Mouse (Mus musculus) liver, embryonic 12.5 days (tissue): ENCODE results near the gene Uvssa. TPM values are rescaled to one million over a fixed set of nuclear protein-coding genes. Genes with fewer than 3 reads are reported as not detected.
A peak's percentile ranks its signal among the peaks of the same experiment; 100 is the strongest.

Experiments used
- ATAC-seq: fragments of 200-750 bp; cut with Nextera tagmentation; 2 replicates; pipeline ENCODE4 v1.8.0; 2017; ENCODE audit warnings: moderate number of reproducible peaks, mild to moderate bottlenecking, moderate library complexity
- H3K27ac ChIP-seq: fragments of 300-500 bp; sonication (generic); 2 replicates; pipeline ENCODE4 v1.5.1; 2016; ENCODE audit warnings: mild to moderate bottlenecking
- H3K27me3 ChIP-seq: fragments of 300-500 bp; sonication (generic); replicated peaks from 2 replicates; pipeline ENCODE4 v1.6.1; 2016; ENCODE audit warnings: mild to moderate bottlenecking, moderate library complexity
- H3K36me3 ChIP-seq: fragments of 300-500 bp; sonication (generic); 2 replicates; pipeline ENCODE4 v1.6.1; 2016; ENCODE audit warnings: mild to moderate bottlenecking, moderate library complexity
- H3K4me1 ChIP-seq: fragments of 300-500 bp; sonication (generic); 2 replicates; pipeline ENCODE4 v1.6.1; 2016
- H3K4me2 ChIP-seq: fragments of 300-500 bp; sonication (generic); 2 replicates; pipeline ENCODE4 v1.6.1; 2016; ENCODE audit warnings: mild to moderate bottlenecking, moderate library complexity
- H3K4me3 ChIP-seq: fragments of 300-500 bp; sonication (generic); 2 replicates; pipeline ENCODE4 v1.5.1; 2016; ENCODE audit warnings: mild to moderate bottlenecking, moderate library complexity
- H3K9ac ChIP-seq: fragments of 300-500 bp; sonication (generic); 2 replicates; pipeline ENCODE4 v1.6.1; 2016; ENCODE audit warnings: mild to moderate bottlenecking, moderate library complexity
- H3K9me3 ChIP-seq: fragments of 300-500 bp; sonication (generic); replicated peaks from 2 replicates; pipeline ENCODE4 v1.6.1; 2016; ENCODE audit warnings: mild to moderate bottlenecking, moderate library complexity
- WGBS: fragments of 180-500 bp; shearing (Covaris S2); methylation state at CpG from one replicate; pipeline ENCODE4 v1.1.7; 2016; ENCODE audit not compliant: insufficient replicate concordance; 5-methylcytosine and 5-hydroxymethylcytosine counted together
- polyA plus RNA-seq: library from polyadenylated mRNA; unstranded; fragments of >200 nt; fragmentation: Nextera tagmentation; extraction: Ambion mirVana; gene quantifications from 2 replicates; pipeline ENCODE4 v1.2.1, GENCODE M21; 2016

The Uvssa gene
- polyA plus RNA-seq, 1 experiment from 2014 or later, result 3.6 TPM

- peaks cover 10% of the 10 kb centered on the region; the same call in 1 of the 2 replicates for H3K36me3 ChIP-seq
- H3K27ac ChIP-seq, result no peak overlapping the region
- H3K4me2 ChIP-seq, result no peak overlapping the region
- 85% methylated on average over 5 of the region's 5 CpGs for whole genome bisulfite sequencing
- H3K9ac ChIP-seq, result no peak overlapping the region
- H3K9me3 ChIP-seq, result no peaks in the 10 kb centered on the region
- H3K4me1 ChIP-seq, result peaks cover 50% of the 10 kb centered on the region
- no peaks in the 10 kb centered on the region for H3K27me3 ChIP-seq
- ATAC-seq, result no peak
- H3K4me3 ChIP-seq, result no peak overlapping the region
Measured at GRCm38 (mm10) chr5:33349205-33349604, 29.1 kb upstream of the Uvssa start.

- Histone ChIP-seq H3K27ac (no peak overlapping the region), H3K36me3 (peaks cover 8% of the 10 kb centered on the region; the same call in 1 of the 2 replicates), H3K4me2 (no peak overlapping the region), H3K4me1 (peaks cover 44% of the 10 kb centered on the region), H3K9ac (no peak overlapping the region), H3K9me3 (no peaks in the 10 kb centered on the region), H3K4me3 (no peak overlapping the region), H3K27me3 (no peaks in the 10 kb centered on the region)
- no peak for ATAC-seq
- WGBS, result 68% methylated on average over 4 of the region's 4 CpGs
Measured at GRCm38 (mm10) chr5:33349706-33350105, 28.6 kb upstream of the Uvssa start.

- 47% methylated on average over 3 of the region's 3 CpGs for WGBS
- ATAC-seq, result no peak
- Histone ChIP-seq H3K9me3 (no peaks in the 10 kb centered on the region), H3K27me3 (no peaks in the 10 kb centered on the region), H3K9ac (no peak overlapping the region), H3K27ac (no peak overlapping the region), H3K4me3 (no peak overlapping the region), H3K36me3 (no peaks in the 10 kb centered on the region), H3K4me1 (peaks cover 43% of the 10 kb centered on the region), H3K4me2 (0 out of 2 replicates have a peak overlapping the region, but pooled peaks have one; percentile 4)
Measured at GRCm38 (mm10) chr5:33351556-33352272, 26.6 kb upstream of the Uvssa start.

- Histone ChIP-seq H3K27me3 (no peaks in the 10 kb centered on the region), H3K4me2 (0 out of 2 replicates have a peak overlapping the region, but pooled peaks have one; percentile 4), H3K27ac (no peak overlapping the region), H3K4me1 (peaks cover 49% of the 10 kb centered on the region), H3K4me3 (no peak overlapping the region), H3K9ac (no peak overlapping the region), H3K36me3 (no peaks in the 10 kb centered on the region), H3K9me3 (no peaks in the 10 kb centered on the region)
- ATAC-seq, result no peak
- 58% methylated on average over 8 of the region's 8 CpGs for WGBS
Measured at GRCm38 (mm10) chr5:33352273-33352645, 26.1 kb upstream of the Uvssa start.

- Histone ChIP-seq H3K4me1 (peaks cover 56% of the 10 kb centered on the region), H3K4me3 (no peak overlapping the region), H3K9ac (no peak overlapping the region), H3K27me3 (no peaks in the 10 kb centered on the region), H3K4me2 (no peak overlapping the region), H3K36me3 (no peaks in the 10 kb centered on the region), H3K9me3 (no peaks in the 10 kb centered on the region), H3K27ac (no peak overlapping the region)
- WGBS, result 81% methylated on average over 3 of the region's 3 CpGs
- no peak for ATAC-seq
Measured at GRCm38 (mm10) chr5:33353011-33353410, 25.3 kb upstream of the Uvssa start.

GRCm38 (mm10) chr5:33357494-33357893 lies 20.9 kb upstream of the Uvssa start:
- Histone ChIP-seq H3K9ac (no peak overlapping the region), H3K4me1 (peaks cover 35% of the 10 kb centered on the region), H3K36me3 (peaks cover 42% of the 10 kb centered on the region), H3K4me3 (no peak overlapping the region), H3K9me3 (no peaks in the 10 kb centered on the region), H3K27ac (no peak overlapping the region), H3K27me3 (no peaks in the 10 kb centered on the region), H3K4me2 (no peak overlapping the region)
- WGBS, result 48% methylated on average over 1 of the region's 1 CpGs
- no peak for ATAC-seq

GRCm38 (mm10) chr5:33358467-33358866 lies 19.9 kb upstream of the Uvssa start:
- ATAC-seq, result no peak

GRCm38 (mm10) chr5:33363263-33363662 lies 15.1 kb upstream of the Uvssa start:
- WGBS, result 91% methylated on average over 5 of the region's 5 CpGs
- no peak for ATAC-seq
- Histone ChIP-seq H3K4me3 (no peak overlapping the region), H3K4me1 (peaks cover 3% of the 10 kb centered on the region; the same call in 1 of the 2 replicates), H3K9me3 (no peaks in the 10 kb centered on the region), H3K36me3 (peaks cover 98% of the 10 kb centered on the region), H3K27ac (no peak overlapping the region), H3K4me2 (no peak overlapping the region), H3K9ac (no peak overlapping the region), H3K27me3 (no peaks in the 10 kb centered on the region)

More at GRCm38 (mm10) chr5:33358467-33358866, 19.9 kb upstream of the Uvssa start:
- no peak overlapping the region for H3K4me3 ChIP-seq
- WGBS, result 82% methylated on average over 4 of the region's 4 CpGs
- H3K4me2 ChIP-seq, result no peak overlapping the region
- H3K36me3 ChIP-seq, result peaks cover 52% of the 10 kb centered on the region
- H3K4me1 ChIP-seq, result peaks cover 31% of the 10 kb centered on the region
- H3K9me3 ChIP-seq, result no peaks in the 10 kb centered on the region
- no peak overlapping the region; the same call in 1 of the 2 replicates for H3K27ac ChIP-seq
- no peak overlapping the region for H3K9ac ChIP-seq
- no peaks in the 10 kb centered on the region for H3K27me3 ChIP-seq

GRCm38 (mm10) chr5:33368651-33369050 lies 9.7 kb upstream of the Uvssa start:
- H3K36me3 ChIP-seq, result peaks cover 100% of the 10 kb centered on the region
- peaks cover 17% of the 10 kb centered on the region for H3K4me1 ChIP-seq
- H3K4me2 ChIP-seq, result no peak overlapping the region
- H3K27me3 ChIP-seq, result no peaks in the 10 kb centered on the region
- no peak overlapping the region for H3K4me3 ChIP-seq
- ATAC-seq, result no peak
- H3K9ac ChIP-seq, result no peak overlapping the region
- H3K9me3 ChIP-seq, result no peaks in the 10 kb centered on the region
- WGBS, result 77% methylated on average over 4 of the region's 4 CpGs
- H3K27ac ChIP-seq, result no peak overlapping the region

GRCm38 (mm10) chr5:33371137-33371536 lies 7.2 kb upstream of the Uvssa start:
- Histone ChIP-seq H3K9ac (no peak overlapping the region), H3K27me3 (no peaks in the 10 kb centered on the region), H3K4me2 (peak overlapping the region; percentile 32), H3K4me1 (peaks cover 17% of the 10 kb centered on the region), H3K4me3 (no peak overlapping the region), H3K36me3 (peaks cover 77% of the 10 kb centered on the region), H3K27ac (peak overlapping the region; percentile 52), H3K9me3 (no peaks in the 10 kb centered on the region)
- ATAC-seq, result peak; percentile 45; the same call in 1 of the 2 replicates

- no peaks in the 10 kb centered on the region for H3K9me3 ChIP-seq
- peaks cover 17% of the 10 kb centered on the region for H3K4me1 ChIP-seq
- H3K4me2 ChIP-seq, result peak overlapping the region; percentile 32
- no peak overlapping the region for H3K9ac ChIP-seq
- H3K4me3 ChIP-seq, result no peak overlapping the region
- no peaks in the 10 kb centered on the region for H3K27me3 ChIP-seq
- H3K27ac ChIP-seq, result peak overlapping the region; percentile 52
- peak; percentile 79 for ATAC-seq
- peaks cover 72% of the 10 kb centered on the region for H3K36me3 ChIP-seq
- WGBS, result 86% methylated on average over 4 of the region's 4 CpGs
Measured at GRCm38 (mm10) chr5:33371668-33372067, 6.7 kb upstream of the Uvssa start.

GRCm38 (mm10) chr5:33372331-33373038 lies 5.9 kb upstream of the Uvssa start:
- ATAC-seq, result no peak
- Histone ChIP-seq H3K4me3 (no peak overlapping the region), H3K4me2 (no peak overlapping the region), H3K9me3 (no peaks in the 10 kb centered on the region), H3K27me3 (no peaks in the 10 kb centered on the region), H3K36me3 (peaks cover 64% of the 10 kb centered on the region), H3K9ac (no peak overlapping the region), H3K27ac (0 out of 2 replicates have a peak overlapping the region, but pooled peaks have one; percentile 52), H3K4me1 (peaks cover 22% of the 10 kb centered on the region)
- WGBS, result 79% methylated on average over 18 of the region's 18 CpGs
